Mouse (Mus musculus) cortical plate, adult 2 months (tissue): ENCODE measurements around the gene Irf7.
"Not testable (repeated sequence)": the region's sequence is repeated elsewhere in the genome, so short reads cannot be mapped to it uniquely, and the experiment has no call there.

Experiments
- CTCF ChIP-seq: fragments of 200-500 bp; IDR thresholded peaks from 2 replicates; pipeline ENCODE4 v1.5.1; 2011; ENCODE audit warnings: mild to moderate bottlenecking, control low read depth, low read length; ENCODE audit not compliant: insufficient read depth; ENCODE audit errors: extremely low read depth
- POLR2A ChIP-seq: fragments of 200-500 bp; IDR thresholded peaks from 2 replicates; pipeline ENCODE4 v1.6.1; 2011; ENCODE audit warnings: mild to moderate bottlenecking, low read length, control low read depth; ENCODE audit not compliant: insufficient read depth; ENCODE audit errors: extremely low read depth

DNA sequence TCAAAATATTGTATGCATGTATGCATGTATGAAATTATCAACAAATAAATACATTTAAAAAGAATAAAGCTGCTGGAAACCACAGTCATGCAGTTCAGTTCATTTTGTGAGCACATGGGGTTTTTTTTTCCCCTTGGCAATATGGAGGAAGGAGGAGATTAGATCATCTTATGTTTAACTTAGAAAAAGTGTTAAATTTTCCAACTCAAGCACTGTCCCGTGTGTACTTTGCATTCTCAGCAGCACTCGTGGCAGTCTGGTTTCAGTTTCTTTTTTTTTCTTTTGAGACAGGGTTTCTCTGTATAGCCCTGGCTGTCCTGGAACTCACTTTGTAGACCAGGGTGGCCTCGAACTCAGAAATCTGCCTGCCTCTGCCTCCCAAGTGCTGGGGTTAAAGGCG, 15.8 kb downstream of the Irf7 start:
- TF ChIP-seq CTCF, POLR2A: not testable (repeated sequence)
